Mouse (Mus musculus): ENCODE results near the gene Park7.
A peak's percentile ranks its signal among the peaks of the same experiment; 100 is the strongest.

DNA sequence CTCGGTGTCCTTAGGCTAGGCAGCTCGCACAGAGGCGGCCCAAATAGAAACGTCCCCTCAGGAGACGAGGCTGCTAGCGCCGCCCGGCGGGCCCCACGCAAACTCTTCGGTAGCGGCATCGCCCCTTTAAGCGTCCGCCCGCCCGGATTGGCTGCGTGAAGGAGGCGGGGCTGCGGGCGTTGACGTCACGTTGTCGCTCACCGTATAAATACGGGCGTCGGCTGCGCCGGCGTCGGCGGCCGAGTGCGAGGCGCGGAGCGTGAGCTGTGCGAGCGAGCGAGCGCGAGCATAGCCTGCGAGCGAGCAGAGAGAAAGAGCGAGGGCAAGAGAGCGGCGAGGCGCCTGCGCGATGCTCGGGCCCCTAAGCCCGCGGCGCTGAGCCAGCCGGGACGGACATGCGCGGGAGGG is 59.4 kb downstream of the Park7 start:
- TF ChIP-seq POLR2A (IDR thresholded peaks at IDR 0.05; ENCODE audit: borderline replicate concordance, extremely low read depth, low read depth, low read length) (peak; percentile 99), CTCF (IDR thresholded peaks at IDR 0.05; ENCODE audit: insufficient read depth, low read length) (no peak)
